Mouse (Mus musculus) G1E-ER4 (cell line): Measurements from ENCODE around the gene BC017158. TPM values are rescaled to one million over a fixed set of nuclear protein-coding genes. Genes with fewer than 3 reads are reported as not detected.

ENCODE experiments used
- GATA1 ChIP-seq: IDR thresholded peaks from one replicate; pipeline ENCODE4 v1.8.0; 2012; ENCODE audit warnings: low read length, inconsistent platforms
- polyA plus RNA-seq: library from polyadenylated mRNA; stranded (reverse); fragments of >175 nt; gene quantifications from 2 replicates; pipeline ENCODE4 v1.2.3, GENCODE M21; 2012

BC017158 gene
- polyA plus RNA-seq, 1 experiment: 39.8 TPM

GRCm38 (mm10) chr7:128284047-128284446 is 13.9 kb downstream of the BC017158 start:
- TF ChIP-seq GATA1: no peak

- TF ChIP-seq GATA1: no peak
Measured at GRCm38 (mm10) chr7:128282532-128283244, 15.3 kb downstream of the BC017158 start.

DNA sequence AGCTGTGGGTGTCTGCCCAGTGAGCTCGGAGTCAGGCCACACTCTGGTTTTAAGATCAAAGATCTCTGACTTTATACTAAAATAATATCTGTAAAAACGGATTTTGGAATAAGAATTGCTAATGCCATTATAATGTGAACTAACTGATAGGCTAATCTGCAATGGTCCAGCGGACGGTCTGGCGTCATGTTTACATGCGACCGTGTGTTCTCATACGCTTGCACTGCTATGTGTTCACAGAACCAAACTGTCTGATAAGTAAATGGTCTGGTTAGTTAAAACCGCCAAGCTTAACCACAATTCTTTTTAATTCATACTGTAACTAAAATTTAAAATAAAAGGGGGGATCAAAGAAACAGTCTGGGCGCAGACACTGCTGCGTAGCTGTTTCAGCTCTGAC is 16.2 kb downstream of the BC017158 start:
- no peak for TF ChIP-seq GATA1

DNA sequence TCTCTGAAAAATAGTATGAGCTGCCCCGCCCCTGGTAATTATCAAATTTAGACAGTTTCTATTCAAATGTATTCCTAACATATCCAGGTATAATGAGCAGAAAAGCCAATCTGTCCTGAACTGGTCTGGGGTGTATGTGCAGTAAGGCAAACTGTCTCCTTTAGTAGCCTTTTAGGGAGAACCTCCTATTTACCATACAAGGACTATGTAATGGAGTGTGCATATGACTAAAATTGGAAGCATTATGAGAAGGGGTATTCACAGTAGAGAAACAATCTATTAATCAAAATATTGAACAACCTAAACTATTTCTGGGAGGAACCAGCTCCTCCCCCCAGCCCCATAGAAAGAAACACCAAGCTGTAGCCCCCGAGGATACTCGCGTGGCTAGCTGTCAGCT is 18.2 kb downstream of the BC017158 start:
- no peak for TF ChIP-seq GATA1

- TF ChIP-seq GATA1: no peak
Measured at GRCm38 (mm10) chr7:128276051-128276450, 21.9 kb downstream of the BC017158 start.

DNA sequence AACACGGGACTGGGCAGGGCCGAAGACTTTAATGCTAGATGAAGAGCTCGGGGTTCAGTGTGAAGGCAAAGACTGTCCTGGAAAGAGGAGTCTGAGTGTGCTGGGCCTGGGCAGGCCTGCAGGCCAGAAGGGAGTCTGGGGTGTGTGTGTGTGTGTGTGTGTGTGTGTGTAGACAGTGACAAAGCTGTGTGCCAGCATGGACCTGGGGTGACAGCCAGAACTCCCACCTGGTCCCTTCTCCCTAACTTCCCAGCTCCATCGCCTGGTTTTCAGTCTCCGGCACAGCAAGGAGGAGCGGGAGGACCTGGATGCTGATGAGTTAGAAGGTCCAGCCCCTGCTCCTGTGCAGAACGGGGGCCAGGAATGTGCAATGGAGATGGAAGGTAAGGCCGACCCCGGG is 26.5 kb downstream of the BC017158 start:
- TF ChIP-seq GATA1: no peak

- no peak for TF ChIP-seq GATA1
Measured at GRCm38 (mm10) chr7:128270431-128270850, 27.5 kb downstream of the BC017158 start.

DNA sequence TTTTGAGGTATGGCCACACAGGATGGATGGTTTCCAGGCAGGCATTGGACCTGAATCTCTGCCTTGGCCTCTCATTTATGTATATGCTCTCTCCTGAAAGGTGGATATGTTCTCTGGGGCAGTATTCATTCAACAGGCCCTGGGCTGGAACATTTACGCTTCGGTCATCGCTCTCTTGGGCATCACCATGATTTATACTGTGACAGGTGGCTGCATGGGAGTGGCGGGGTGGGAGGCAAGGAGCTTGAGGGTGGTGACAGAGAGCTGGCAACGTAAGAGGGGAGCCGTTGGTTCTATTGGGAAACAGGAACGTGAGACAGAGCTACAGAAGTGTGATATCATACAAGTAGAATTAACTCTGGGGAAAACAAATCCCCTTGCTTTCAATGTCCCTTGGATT is 30.2 kb downstream of the BC017158 start:
- TF ChIP-seq GATA1: no peak

GRCm38 (mm10) chr7:128267391-128267790 is 30.6 kb downstream of the BC017158 start:
- TF ChIP-seq GATA1: no peak

- TF ChIP-seq GATA1: no peak
Measured at GRCm38 (mm10) chr7:128266056-128266455, 31.9 kb downstream of the BC017158 start.

- TF ChIP-seq GATA1: no peak
Measured at GRCm38 (mm10) chr7:128265411-128265810, 32.6 kb downstream of the BC017158 start, which contains the start of gene Slc5a2. Gene Slc5a2 (plus strand): TSS chr7:128265657.

GRCm38 (mm10) chr7:128256783-128257334 is 41.1 kb downstream of the BC017158 start:
- TF ChIP-seq GATA1: no peak

- no peak for TF ChIP-seq GATA1
Measured at GRCm38 (mm10) chr7:128255757-128256156, 42.2 kb downstream of the BC017158 start.

- no peak for TF ChIP-seq GATA1
Measured at GRCm38 (mm10) chr7:128254978-128255377, 43.0 kb downstream of the BC017158 start.

- TF ChIP-seq GATA1: no peak
Measured at GRCm38 (mm10) chr7:128252609-128253008, 45.4 kb downstream of the BC017158 start.

DNA sequence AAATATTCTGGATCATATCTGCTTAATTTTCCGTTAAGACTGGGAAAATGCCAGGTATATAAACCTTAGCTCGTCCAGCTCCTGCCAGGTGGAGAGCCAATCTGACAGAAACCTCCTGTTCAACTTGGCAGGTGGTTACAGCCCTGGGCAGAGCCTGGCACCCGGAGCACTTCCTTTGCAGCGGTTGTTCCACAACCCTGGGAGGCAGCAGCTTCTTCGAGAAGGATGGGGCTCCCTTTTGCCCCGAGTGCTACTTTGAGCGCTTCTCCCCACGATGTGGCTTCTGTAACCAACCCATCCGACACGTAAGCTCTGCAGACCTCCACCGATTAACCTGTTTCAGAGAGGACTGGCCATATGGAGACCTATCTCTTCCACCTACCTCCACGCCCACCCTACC is 46.0 kb downstream of the BC017158 start:
- no peak for TF ChIP-seq GATA1

GRCm38 (mm10) chr7:128249998-128250397 is 48.0 kb downstream of the BC017158 start:
- no peak for TF ChIP-seq GATA1
